Mouse (Mus musculus): ENCODE data around the gene Myl9. TPM values are rescaled to one million over a fixed set of nuclear protein-coding genes. Genes with fewer than 3 reads are reported as not detected.

Myl9 gene
- total and polyA plus RNA-seq, 3 experiments, result 1.2 to 1.3 TPM; not detected in 1

DNA sequence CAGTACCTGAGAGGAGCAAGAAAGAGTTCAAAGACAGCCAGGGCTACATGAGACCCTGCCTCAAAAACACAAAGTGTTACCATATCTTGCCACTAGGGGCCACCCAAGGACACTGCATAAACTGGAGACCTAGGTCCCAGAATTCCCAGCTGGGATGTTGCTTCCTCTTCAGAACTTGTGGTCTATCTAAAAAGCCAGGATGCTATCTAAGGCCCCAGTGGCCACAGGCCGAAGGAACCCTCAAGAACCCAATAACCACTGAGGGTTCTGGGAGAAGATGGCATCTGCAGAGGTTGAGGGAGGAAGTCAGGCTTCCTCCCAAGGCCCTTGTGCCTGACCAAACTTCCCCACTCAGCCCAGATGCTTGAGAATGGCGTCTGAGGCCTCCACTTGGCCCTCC lies 34.4 kb downstream of the Myl9 start (continued):
- no peak; the same call in 1 of the 2 replicates for TF ChIP-seq SIN3A (IDR thresholded peaks at IDR 0.05; ENCODE audit: low read length)
- no peak for TF ChIP-seq POLR2A (IDR thresholded peaks at IDR 0.05; ENCODE audit: control insufficient read depth in 1 of 2, insufficient read depth in 1 of 2, low read depth in 1 of 2, low read length in 2 of 2, poor library complexity in 1 of 2)
- TF ChIP-seq ZMIZ1 (IDR thresholded peaks at IDR 0.05; ENCODE audit: low read depth, low read length), result no peak
- TF ChIP-seq RCOR1 (IDR thresholded peaks at IDR 0.05; ENCODE audit: low read depth, low read length), result no peak
- TF ChIP-seq MYB (IDR thresholded peaks at IDR 0.05; ENCODE audit: low read depth, low read length), result no peak
- no peak for TF ChIP-seq MAX (IDR thresholded peaks at IDR 0.05; ENCODE audit: low read length)
- TF ChIP-seq CHD1 (IDR thresholded peaks at IDR 0.05; ENCODE audit: low read depth, low read length), result no peak
- TF ChIP-seq NRF1 (IDR thresholded peaks at IDR 0.05; ENCODE audit: insufficient read depth, low read depth, low read length, poor library complexity, severe bottlenecking), result no peak
- TF ChIP-seq ZNF384 (IDR thresholded peaks at IDR 0.05; ENCODE audit: low read depth, low read length), result no peak
- no peak for TF ChIP-seq ETS1 (IDR thresholded peaks at IDR 0.05; ENCODE audit: low read depth, low read length)
- TF ChIP-seq BHLHE40 (IDR thresholded peaks at IDR 0.05; ENCODE audit: borderline replicate concordance, low read depth, low read length), result no peak
- peak; percentile 69 for TF ChIP-seq RAD21 (IDR thresholded peaks at IDR 0.05; ENCODE audit: low read depth, low read length)
- TF ChIP-seq MAZ (IDR thresholded peaks at IDR 0.05; ENCODE audit: low read depth, low read length), result no peak

DNA sequence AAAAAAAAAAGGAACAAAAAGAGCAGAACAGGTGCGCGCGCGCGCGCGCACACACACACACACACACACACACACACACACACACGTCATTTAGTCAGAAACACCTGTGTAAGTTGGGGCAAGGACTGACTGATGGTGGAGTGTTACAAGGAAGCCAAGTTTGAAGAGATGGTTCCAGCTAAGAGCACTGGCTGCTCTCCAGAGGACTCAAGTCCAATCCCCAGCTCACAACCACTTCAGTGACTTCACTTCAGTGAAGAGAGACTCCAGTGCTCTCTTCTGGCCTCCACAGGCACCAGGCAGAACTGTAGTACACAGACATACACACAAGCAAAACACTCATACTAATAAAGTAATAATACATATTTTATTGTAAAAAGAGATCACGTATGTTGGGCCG lies 35.5 kb downstream of the Myl9 start:
- no peak for TF ChIP-seq MYB (IDR thresholded peaks at IDR 0.05; ENCODE audit: low read depth, low read length)
- TF ChIP-seq CHD2 (IDR thresholded peaks at IDR 0.05; ENCODE audit: low read length), result no peak
- TF ChIP-seq ETS1 (IDR thresholded peaks at IDR 0.05; ENCODE audit: low read depth, low read length), result no peak
- TF ChIP-seq E2F4 (IDR thresholded peaks at IDR 0.05; ENCODE audit: borderline replicate concordance, low read depth, low read length), result no peak
- TF ChIP-seq POLR2A (IDR thresholded peaks at IDR 0.05; ENCODE audit: control insufficient read depth in 1 of 2, insufficient read depth in 1 of 2, low read depth in 1 of 2, low read length in 2 of 2, poor library complexity in 1 of 2), result no peak
- no peak for TF ChIP-seq RAD21 (IDR thresholded peaks at IDR 0.05; ENCODE audit: low read depth, low read length)
- TF ChIP-seq MAX (IDR thresholded peaks at IDR 0.05; ENCODE audit: low read length), result no peak
- DNase-seq (ENCODE audit: low read depth, low spot score), result peak; percentile 23
- no peaks in the 10 kb centered on the region for H3K79me2 ChIP-seq (ENCODE audit: control insufficient read depth, insufficient read depth, low read length, poor library complexity)
- H3K27me3 ChIP-seq (ENCODE audit: control insufficient read depth in 1 of 2, insufficient read depth in 2 of 2, low read length in 2 of 2), result peaks cover 0 to 4% of the 10 kb centered on the region in 2 experiments; a peak in 1 of 4 replicates
- no peak overlapping the region for H3K27ac ChIP-seq (ENCODE audit: control insufficient read depth, low read depth, low read length)
- H3K4me1 ChIP-seq (ENCODE audit: control insufficient read depth in 1 of 2, insufficient read depth in 2 of 2, low read length in 2 of 2), result no peaks in the 10 kb centered on the region
- no peak overlapping the region for H3K9ac ChIP-seq (ENCODE audit: control insufficient read depth, low read depth, low read length, poor library complexity, severe bottlenecking)
- no peak overlapping the region for H3K4me3 ChIP-seq (ENCODE audit: control insufficient read depth in 1 of 2, insufficient read depth in 1 of 2, low read depth in 2 of 2, low read length in 2 of 2)
- H3K36me3 ChIP-seq (ENCODE audit: control insufficient read depth in 1 of 2, insufficient read depth in 2 of 2, low read length in 2 of 2), result no peaks in the 10 kb centered on the region
- no peaks in the 10 kb centered on the region for H3K9me3 ChIP-seq (replicated peaks; ENCODE audit: insufficient read depth, low read length)

DNA sequence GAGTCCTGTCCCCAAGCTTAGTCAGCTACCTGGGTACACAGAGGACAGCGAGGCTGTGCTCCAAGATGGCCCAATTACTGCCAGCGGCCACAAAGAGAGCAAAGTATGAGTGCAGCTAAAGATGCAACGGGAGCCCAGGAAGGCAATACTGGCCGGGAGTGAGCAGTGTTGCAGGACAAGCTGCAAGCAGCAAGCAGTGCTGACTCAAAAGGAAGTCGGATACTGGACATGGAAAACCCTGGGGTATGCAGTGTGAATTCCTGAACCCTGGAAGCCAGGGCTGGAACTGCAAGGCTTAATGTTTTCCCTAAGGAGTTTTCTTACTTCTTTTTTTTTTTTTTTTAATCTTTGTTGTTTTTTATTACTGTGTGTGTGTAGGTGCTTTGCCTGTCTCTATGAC lies 36.3 kb downstream of the Myl9 start:
- H3K27ac ChIP-seq (ENCODE audit: control insufficient read depth, low read depth, low read length), result no peak overlapping the region
- peaks cover 0 to 4% of the 10 kb centered on the region in 2 experiments; a peak in 1 of 4 replicates for H3K27me3 ChIP-seq (ENCODE audit: control insufficient read depth in 1 of 2, insufficient read depth in 2 of 2, low read length in 2 of 2)
- no peak overlapping the region for H3K9ac ChIP-seq (ENCODE audit: control insufficient read depth, low read depth, low read length, poor library complexity, severe bottlenecking)
- DNase-seq (ENCODE audit: low read depth, low spot score), result no peak
- no peak overlapping the region for H3K4me3 ChIP-seq (ENCODE audit: control insufficient read depth in 1 of 2, insufficient read depth in 1 of 2, low read depth in 2 of 2, low read length in 2 of 2)
- no peaks in the 10 kb centered on the region for H3K9me3 ChIP-seq (replicated peaks; ENCODE audit: insufficient read depth, low read length)
- no peak for TF ChIP-seq POLR2AphosphoS2 (IDR thresholded peaks at IDR 0.05; ENCODE audit: low read length)
- TF ChIP-seq BHLHE40 (IDR thresholded peaks at IDR 0.05; ENCODE audit: borderline replicate concordance, low read depth, low read length), result no peak
- TF ChIP-seq SIN3A (IDR thresholded peaks at IDR 0.05; ENCODE audit: low read length), result no peak
- no peak for TF ChIP-seq MAFK (IDR thresholded peaks at IDR 0.05; ENCODE audit: borderline replicate concordance, low read depth, low read length)
- no peak for TF ChIP-seq POLR2AphosphoS5 (IDR thresholded peaks at IDR 0.05; ENCODE audit: borderline replicate concordance, low read depth, low read length)
- no peak for TF ChIP-seq USF2 (IDR thresholded peaks at IDR 0.05; ENCODE audit: borderline replicate concordance in 1 of 2, insufficient read depth in 1 of 2, low read depth in 1 of 2, low read length in 2 of 2)
- no peak for TF ChIP-seq RCOR1 (IDR thresholded peaks at IDR 0.05; ENCODE audit: low read depth, low read length)
- no peaks in the 10 kb centered on the region for H3K4me1 ChIP-seq (ENCODE audit: control insufficient read depth in 1 of 2, insufficient read depth in 2 of 2, low read length in 2 of 2)
- no peaks in the 10 kb centered on the region for H3K79me2 ChIP-seq (ENCODE audit: control insufficient read depth, insufficient read depth, low read length, poor library complexity)
- no peaks in the 10 kb centered on the region for H3K36me3 ChIP-seq (ENCODE audit: control insufficient read depth in 1 of 2, insufficient read depth in 2 of 2, low read length in 2 of 2)
